Mouse (Mus musculus) adrenal gland, postnatal 36 days (tissue): ENCODE results near the gene Nfkbib. TPM values are rescaled to one million over a fixed set of nuclear protein-coding genes. Genes with fewer than 3 reads are reported as not detected.

Experiments used
- DNase-seq, 2 experiments: peaks; one replicate each; pipeline ENCODE4 v3.0.0; 2021; ENCODE audit warnings: mixed read lengths in 1 of 2
- total RNA-seq, 2 experiments: library from RNA; stranded (reverse); gene quantifications; 2 replicates each; pipeline ENCODE4 v1.2.3; 2021

The Nfkbib gene
- total RNA-seq, 2 experiments from 2014 or later, result 44.1 to 49.2 TPM

GRCm38 (mm10) chr7:28801451-28801850 lies 34.1 kb upstream of the Nfkbib start:
- no peak for DNase-seq

- DNase-seq, result no peak
Measured at GRCm38 (mm10) chr7:28799994-28800393, 32.7 kb upstream of the Nfkbib start.

GRCm38 (mm10) chr7:28796562-28796975 lies 29.3 kb upstream of the Nfkbib start:
- peak; percentile 91 to 93 for DNase-seq

GRCm38 (mm10) chr7:28795832-28796231 lies 28.5 kb upstream of the Nfkbib start:
- DNase-seq, result no peak

- DNase-seq, result no peak
Measured at GRCm38 (mm10) chr7:28794496-28794895, 27.2 kb upstream of the Nfkbib start.

GRCm38 (mm10) chr7:28793834-28794233 lies 26.5 kb upstream of the Nfkbib start:
- peak in 1 of 2 experiments; percentile 61 for DNase-seq

GRCm38 (mm10) chr7:28792391-28793185 lies 25.3 kb upstream of the Nfkbib start:
- DNase-seq, result no peak

- DNase-seq, result no peak
Measured at GRCm38 (mm10) chr7:28791706-28792105, 24.4 kb upstream of the Nfkbib start.

GRCm38 (mm10) chr7:28790066-28790806 lies 22.9 kb upstream of the Nfkbib start:
- peak in 1 of 2 experiments; percentile 29 for DNase-seq

- DNase-seq, result no peak
Measured at GRCm38 (mm10) chr7:28789235-28789634, 21.9 kb upstream of the Nfkbib start.

GRCm38 (mm10) chr7:28788307-28789195 lies 21.2 kb upstream of the Nfkbib start, which contains the start of gene Rinl:
Gene Rinl (plus strand): TSS chr7:28788969.
- peak in 1 of 2 experiments; percentile 25 for DNase-seq

- no peak for DNase-seq
Measured at GRCm38 (mm10) chr7:28787884-28788283, 20.6 kb upstream of the Nfkbib start.

- no peak for DNase-seq
Measured at GRCm38 (mm10) chr7:28785161-28785560, 17.8 kb upstream of the Nfkbib start.

- DNase-seq, result no peak
Measured at GRCm38 (mm10) chr7:28781261-28781663, 13.9 kb upstream of the Nfkbib start.

GRCm38 (mm10) chr7:28780857-28781256 lies 13.5 kb upstream of the Nfkbib start:
- peak; percentile 54 to 60 for DNase-seq

- peak; percentile 88 to 91 for DNase-seq
Measured at GRCm38 (mm10) chr7:28780067-28780658, 12.9 kb upstream of the Nfkbib start.

- DNase-seq, result peak; percentile 40 to 41
Measured at GRCm38 (mm10) chr7:28778825-28779224, 11.5 kb upstream of the Nfkbib start.

GRCm38 (mm10) chr7:28775129-28775528 lies 7.8 kb upstream of the Nfkbib start:
- DNase-seq, result no peak

- no peak for DNase-seq
Measured at GRCm38 (mm10) chr7:28774164-28774563, 6.9 kb upstream of the Nfkbib start.

- DNase-seq, result no peak
Measured at GRCm38 (mm10) chr7:28773163-28773562, 5.9 kb upstream of the Nfkbib start.

GRCm38 (mm10) chr7:28771867-28772266 lies 4.6 kb upstream of the Nfkbib start:
- DNase-seq, result peak in 1 of 2 experiments; percentile 28

- no peak for DNase-seq
Measured at GRCm38 (mm10) chr7:28770309-28770708, 3.0 kb upstream of the Nfkbib start.
